Mouse (Mus musculus) intestine, embryonic 14.5 days (tissue): ENCODE measurements around the gene Atrnl1. TPM values are rescaled to one million over a fixed set of nuclear protein-coding genes. Genes with fewer than 3 reads are reported as not detected.
A peak's percentile ranks its signal among the peaks of the same experiment; 100 is the strongest.

Experiments
- ATAC-seq: fragments of 200-750 bp; cut with Nextera tagmentation; replicated peaks from 2 replicates; pipeline ENCODE4 v1.8.0; 2017; ENCODE audit warnings: low read depth, moderate number of reproducible peaks, moderate TSS enrichment, moderate library complexity; ENCODE audit not compliant: low FRiP score, low TSS enrichment
- DNase-seq: peaks from one replicate; pipeline ENCODE4 v3.0.0-alpha.2; 2018; ENCODE audit warnings: low spot score
- H3K27ac ChIP-seq: fragments of 300-500 bp; sonication (generic); 2 replicates; pipeline ENCODE4 v1.5.1; 2014; ENCODE audit warnings: low read depth, mild to moderate bottlenecking, control low read depth
- H3K27me3 ChIP-seq: fragments of 300-500 bp; sonication (generic); replicated peaks from 2 replicates; pipeline ENCODE4 v1.6.1; 2014; ENCODE audit warnings: low read length, control low read depth; ENCODE audit not compliant: control insufficient read depth, insufficient read depth
- H3K36me3 ChIP-seq: fragments of 300-500 bp; sonication (generic); 2 replicates; pipeline ENCODE4 v1.6.1; 2014; ENCODE audit warnings: low read length, control low read depth; ENCODE audit not compliant: control insufficient read depth, insufficient read depth
- H3K4me1 ChIP-seq: fragments of 300-500 bp; sonication (generic); replicated peaks from 2 replicates; pipeline ENCODE4 v1.6.1; 2014; ENCODE audit warnings: low read length, control low read depth, mixed read lengths; ENCODE audit not compliant: control insufficient read depth, insufficient read depth
- H3K4me2 ChIP-seq: fragments of 300-500 bp; sonication (generic); 2 replicates; pipeline ENCODE4 v1.6.1; 2014; ENCODE audit warnings: low read length
- H3K4me3 ChIP-seq: fragments of 300-500 bp; sonication (generic); 2 replicates; pipeline ENCODE4 v1.5.1; 2014; ENCODE audit warnings: low read depth, low read length, control low read depth, mixed read lengths
- H3K9ac ChIP-seq: fragments of 300-500 bp; sonication (generic); 2 replicates; pipeline ENCODE4 v1.6.1; 2014; ENCODE audit warnings: mild to moderate bottlenecking, low read length
- H3K9me3 ChIP-seq: fragments of 300-500 bp; sonication (generic); 2 replicates; pipeline ENCODE4 v1.6.1; 2016; ENCODE audit warnings: low read length, control low read depth; ENCODE audit not compliant: control insufficient read depth
- WGBS: fragments of 180-500 bp; shearing (Covaris S2); extraction: QIAGEN DNeasy Blood & Tissue Kit; methylation state at CpG from one replicate; pipeline ENCODE4 v1.1.7; 2014; 5-methylcytosine and 5-hydroxymethylcytosine counted together
- polyA plus RNA-seq: library from polyadenylated mRNA; unstranded; fragments of >200 nt; fragmentation: Nextera tagmentation; extraction: Ambion mirVana; gene quantifications from 2 replicates; pipeline ENCODE4 v1.2.1, GENCODE M21; 2014

Gene Atrnl1
- polyA plus RNA-seq, 1 experiment from 2014 or later, result 7.4 TPM

DNA sequence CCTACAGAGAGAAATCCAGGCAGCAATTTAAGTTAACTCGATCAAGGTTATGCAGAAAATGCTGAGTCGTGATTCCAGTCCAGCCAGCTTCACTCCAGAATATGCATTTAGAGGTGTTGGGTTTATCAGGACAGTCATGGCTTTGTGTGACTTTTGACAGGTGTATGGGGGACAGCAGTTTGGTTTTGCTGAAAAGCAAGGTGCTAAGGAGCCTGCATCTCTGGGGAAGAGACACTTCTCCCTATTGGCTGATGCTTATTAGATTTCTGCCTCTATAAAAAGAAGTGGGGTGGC lies 1.3 kb downstream of the Atrnl1 start:
- peak overlapping the region; percentile 98 for H3K27ac ChIP-seq
- peak overlapping the region; percentile 89 for H3K9ac ChIP-seq
- H3K36me3 ChIP-seq, result no peaks in the 10 kb centered on the region
- peak overlapping the region; percentile 79 for H3K4me2 ChIP-seq
- H3K27me3 ChIP-seq, result no peaks in the 10 kb centered on the region
- no peaks in the 10 kb centered on the region for H3K9me3 ChIP-seq
- DNase-seq, result peak; percentile 63
- H3K4me3 ChIP-seq, result peak overlapping the region; percentile 78
- H3K4me1 ChIP-seq, result peaks cover 31% of the 10 kb centered on the region
- WGBS, result 0% methylated on average over 2 of the region's 2 CpGs
- ATAC-seq, result no peak

DNA sequence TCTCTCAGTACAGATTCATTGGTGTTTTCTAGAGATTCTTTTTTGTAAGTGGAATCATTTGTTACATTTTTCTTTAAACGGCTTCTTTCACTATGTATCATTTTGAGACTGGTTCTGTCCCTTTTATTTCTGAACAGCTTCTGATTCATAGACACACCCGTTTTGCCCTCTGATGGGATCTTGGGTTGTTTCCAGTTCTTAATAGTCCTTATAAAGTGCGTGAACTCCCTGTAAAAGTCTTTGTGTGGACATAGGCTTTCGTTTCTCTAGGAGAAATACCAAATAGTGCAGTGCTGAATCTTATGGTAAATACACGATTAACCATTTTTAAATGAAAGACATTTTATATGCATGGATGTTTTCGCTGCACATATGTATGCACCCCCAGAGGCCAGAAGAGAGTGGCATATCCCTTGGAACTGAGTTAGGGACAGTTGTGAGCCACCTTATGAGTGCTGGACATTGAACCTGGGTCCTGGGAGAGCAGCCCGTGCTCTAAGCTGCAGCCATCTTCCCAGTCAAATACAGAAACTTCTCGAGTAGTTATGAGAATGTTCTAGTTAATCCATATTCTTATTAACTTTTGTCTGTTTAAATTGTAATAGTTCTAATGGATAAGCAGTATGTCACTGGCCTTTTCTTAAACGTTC lies 5.3 kb downstream of the Atrnl1 start:
- H3K27ac ChIP-seq, result no peak overlapping the region

GRCm38 (mm10) chr19:57619088-57619487 lies 8.3 kb downstream of the Atrnl1 start:
- Histone ChIP-seq H3K9me3 (no peaks in the 10 kb centered on the region), H3K27me3 (no peaks in the 10 kb centered on the region), H3K36me3 (0 out of 2 replicates have a peak, but pooled peaks cover 6% of the 10 kb centered on the region), H3K4me2 (no peak overlapping the region), H3K27ac (no peak overlapping the region), H3K9ac (no peak overlapping the region), H3K4me1 (peaks cover 7% of the 10 kb centered on the region), H3K4me3 (no peak overlapping the region)
- ATAC-seq (no peak), DNase-seq (no peak)
- 80% methylated on average over 9 of the region's 9 CpGs for WGBS

More for the DNA sequence above, 5.3 kb downstream of the Atrnl1 start:
- Histone ChIP-seq H3K4me3 (no peak overlapping the region), H3K9me3 (no peaks in the 10 kb centered on the region), H3K4me1 (peaks cover 18% of the 10 kb centered on the region), H3K36me3 (0 out of 2 replicates have a peak, but pooled peaks cover 6% of the 10 kb centered on the region), H3K27me3 (no peaks in the 10 kb centered on the region), H3K4me2 (no peak overlapping the region), H3K9ac (no peak overlapping the region)
- ATAC-seq (no peak), DNase-seq (no peak)
- WGBS, result 71% methylated on average over 9 of the region's 9 CpGs

DNA sequence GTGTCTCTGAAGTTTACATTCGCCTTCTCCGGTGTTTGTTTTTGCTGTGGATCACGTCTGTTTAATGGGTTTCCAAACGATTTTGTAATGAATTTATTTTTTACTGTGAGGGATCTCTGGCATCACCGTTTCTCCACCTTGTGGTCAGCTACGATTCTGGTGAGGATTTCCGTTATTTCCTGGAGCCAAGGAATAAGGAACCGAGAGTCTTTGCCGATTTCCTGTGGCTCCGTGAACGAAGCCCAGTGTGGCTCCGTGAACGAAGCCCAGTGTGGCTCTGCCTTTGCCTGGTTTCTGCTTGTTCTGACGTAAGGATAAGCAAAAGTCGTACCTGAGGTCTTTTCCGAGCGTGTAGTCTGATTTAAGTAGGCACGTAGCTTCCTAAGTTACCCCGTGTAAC lies 11.0 kb downstream of the Atrnl1 start:
- H3K27me3 ChIP-seq, result no peaks in the 10 kb centered on the region
- no peaks in the 10 kb centered on the region for H3K4me1 ChIP-seq
- H3K4me3 ChIP-seq, result no peak overlapping the region
- H3K9me3 ChIP-seq, result no peaks in the 10 kb centered on the region
- 83% methylated on average over 19 of the region's 19 CpGs for WGBS
- ATAC-seq (no peak), DNase-seq (no peak)
- H3K36me3 ChIP-seq, result 0 out of 2 replicates have a peak, but pooled peaks cover 6% of the 10 kb centered on the region
- H3K9ac ChIP-seq, result no peak overlapping the region
- no peak overlapping the region for H3K4me2 ChIP-seq
- no peak overlapping the region for H3K27ac ChIP-seq

- no peak overlapping the region for H3K27ac ChIP-seq
- no peaks in the 10 kb centered on the region for H3K9me3 ChIP-seq
- no peaks in the 10 kb centered on the region for H3K4me1 ChIP-seq
- DNase-seq (no peak), ATAC-seq (no peak)
- no peaks in the 10 kb centered on the region for H3K27me3 ChIP-seq
- H3K4me3 ChIP-seq, result no peak overlapping the region
- peaks cover 4% of the 10 kb centered on the region; the same call in 1 of the 2 replicates for H3K36me3 ChIP-seq
- 89% methylated on average over 9 of the region's 9 CpGs for WGBS
- H3K9ac ChIP-seq, result no peak overlapping the region
- H3K4me2 ChIP-seq, result no peak overlapping the region
These were observed 14.9 kb downstream of the Atrnl1 start for GRCm38 (mm10) chr19:57625738-57626137.

DNA sequence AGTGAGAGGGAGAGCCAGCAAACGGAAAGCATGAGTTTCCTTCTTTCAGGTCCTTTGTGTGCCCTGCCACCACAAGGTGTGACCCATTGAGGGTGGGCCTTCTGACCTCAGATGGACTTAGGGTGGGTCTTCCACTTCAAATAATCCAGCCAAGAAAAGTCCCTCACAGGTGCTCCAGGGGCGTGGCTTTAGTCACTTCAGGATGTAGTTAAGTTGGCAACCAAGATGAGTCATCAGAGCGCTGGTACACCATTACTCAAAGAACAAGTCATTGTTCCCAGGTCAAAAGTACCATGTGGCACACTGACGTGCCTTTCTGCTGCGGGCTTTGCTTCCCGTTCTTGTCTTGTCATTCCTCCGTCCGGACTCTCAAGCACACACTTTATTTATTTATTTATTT lies 16.4 kb downstream of the Atrnl1 start:
- Histone ChIP-seq H3K4me3 (no peak overlapping the region), H3K4me2 (no peak overlapping the region), H3K9me3 (no peaks in the 10 kb centered on the region), H3K9ac (no peak overlapping the region), H3K27me3 (no peaks in the 10 kb centered on the region), H3K36me3 (peaks cover 4% of the 10 kb centered on the region; the same call in 1 of the 2 replicates), H3K4me1 (no peaks in the 10 kb centered on the region), H3K27ac (no peak overlapping the region)
- WGBS, result 87% methylated on average over 8 of the region's 8 CpGs
- DNase-seq (no peak), ATAC-seq (no peak)

- DNase-seq (no peak), ATAC-seq (0 out of 2 replicates have a peak, but pooled peaks have one; percentile 50)
- no peak overlapping the region for H3K4me3 ChIP-seq
These were observed 31.7 kb downstream of the Atrnl1 start for GRCm38 (mm10) chr19:57642536-57642935.

GRCm38 (mm10) chr19:57642980-57643379 lies 32.1 kb downstream of the Atrnl1 start:
- DNase-seq, result no peak
- no peaks in the 10 kb centered on the region for H3K27me3 ChIP-seq
- H3K27ac ChIP-seq, result no peak overlapping the region
- H3K4me1 ChIP-seq, result no peaks in the 10 kb centered on the region
- no peak overlapping the region for H3K9ac ChIP-seq
- no peak overlapping the region for H3K4me2 ChIP-seq
- H3K9me3 ChIP-seq, result no peaks in the 10 kb centered on the region
- peaks cover 10% of the 10 kb centered on the region; the same call in 1 of the 2 replicates for H3K36me3 ChIP-seq
- WGBS, result 55% methylated on average over 2 of the region's 2 CpGs
- no peak for ATAC-seq
- no peak overlapping the region for H3K4me3 ChIP-seq

More at GRCm38 (mm10) chr19:57642536-57642935, 31.7 kb downstream of the Atrnl1 start:
- Histone ChIP-seq H3K9me3 (no peaks in the 10 kb centered on the region), H3K4me2 (no peak overlapping the region), H3K27ac (no peak overlapping the region), H3K4me1 (no peaks in the 10 kb centered on the region), H3K27me3 (no peaks in the 10 kb centered on the region), H3K36me3 (peaks cover 10% of the 10 kb centered on the region; the same call in 1 of the 2 replicates), H3K9ac (no peak overlapping the region)
- 92% methylated on average over 21 of the region's 21 CpGs for WGBS
